Comparison of ENCODE assay signal across 15 mouse cellular contexts in genomic region chr14:56849681-56850080, GRCm38 (mm10). TPM values are rescaled to one million over a fixed set of nuclear protein-coding genes. Genes with fewer than 3 reads are reported as not detected.
DNase-seq lines count a peak whose midpoint lies in the region; ATAC-seq and TF ChIP-seq lines count a peak whose summit lies in the region.
"Had no signal": no experiment of that assay in that cellular context is flagged by ENCODE, and none has a peak within 500 bp of the region (broad histone marks: within the 10 kb centered on the region; RNA-seq: fewer than 3 reads in every experiment).

No protein-coding gene starts in this region.

- intact Hi-C loops in gastrocnemius, postnatal 14 days (cut with DNase I; ENCODE audit: low total_unique reads), result no loop called here
- intact Hi-C loops in gastrocnemius, adult 2 months (cut with DNase I), result no loop called here

- TF ChIP-seq CTCF in gastrocnemius, adult 2 months (IDR thresholded peaks at IDR 0.05), result no peak

- ATAC-seq in hindbrain, embryonic 11.5 days (ENCODE audit: low FRiP score), result no peak
- ATAC-seq: activated CD4-positive, CD25-positive, alpha-beta regulatory T cell, adult 4 months; CD4-positive, CD25-positive, alpha-beta regulatory T cell, adult 4 months had no signal

- no peaks in the 10 kb centered on the region for H3K9me3 ChIP-seq in hindbrain, embryonic 11.5 days (ENCODE audit: control insufficient read depth, low read length)

- H3K4me1 ChIP-seq in hindbrain, embryonic 11.5 days (replicated peaks; ENCODE audit: control insufficient read depth, insufficient read depth, low read length), result no peaks in the 10 kb centered on the region
- H3K4me1 ChIP-seq: embryonic facial prominence, embryonic 15.5 days; heart, embryonic 12.5 days had no signal

- H3K9ac ChIP-seq in hindbrain, embryonic 11.5 days (ENCODE audit: low read depth, low read length), result no peak overlapping the region
- H3K9ac ChIP-seq: embryonic facial prominence, embryonic 15.5 days; forebrain, embryonic 12.5 days; heart, embryonic 12.5 days had no signal

- no peak overlapping the region for H3K27ac ChIP-seq in gastrocnemius, adult 2 months
- H3K27ac ChIP-seq in hindbrain, embryonic 11.5 days (ENCODE audit: low read depth, low read length), result no peak overlapping the region
- H3K27ac ChIP-seq: embryonic facial prominence, embryonic 15.5 days; forebrain, embryonic 12.5 days; midbrain, embryonic 10.5 days had no signal

- H3K36me3 ChIP-seq in myocyte (ENCODE audit: control insufficient read depth, insufficient read depth), result no peaks in the 10 kb centered on the region
- no peaks in the 10 kb centered on the region for H3K36me3 ChIP-seq in hindbrain, embryonic 11.5 days (ENCODE audit: control insufficient read depth, insufficient read depth, low read length)
- H3K36me3 ChIP-seq: embryonic facial prominence, embryonic 15.5 days; forebrain, embryonic 12.5 days; heart, embryonic 12.5 days; midbrain, embryonic 10.5 days had no signal

- H3K27me3 ChIP-seq in myocyte (ENCODE audit: control insufficient read depth, insufficient read depth, insufficient read length), result no peaks in the 10 kb centered on the region
- H3K27me3 ChIP-seq in hindbrain, embryonic 11.5 days (ENCODE audit: control insufficient read depth, insufficient read depth, low read length), result no peaks in the 10 kb centered on the region
- H3K27me3 ChIP-seq: embryonic facial prominence, embryonic 15.5 days; forebrain, embryonic 12.5 days; heart, embryonic 12.5 days had no signal

- no peaks in the 10 kb centered on the region for H3K79me2 ChIP-seq in myocyte (ENCODE audit: control insufficient read depth, insufficient read depth)

- H3K4me3 ChIP-seq in gastrocnemius, adult 2 months, result no peak overlapping the region
- H3K4me3 ChIP-seq in myocyte, result no peak overlapping the region
- no peak overlapping the region for H3K4me3 ChIP-seq in hindbrain, embryonic 11.5 days (ENCODE audit: low read depth, low read length)
- H3K4me3 ChIP-seq: embryonic facial prominence, embryonic 15.5 days; forebrain, embryonic 12.5 days; heart, embryonic 12.5 days; midbrain, embryonic 10.5 days had no signal

- no peak overlapping the region for H3ac ChIP-seq in myocyte (ENCODE audit: control insufficient read depth, insufficient read length)

- TF ChIP-seq POLR2A in myocyte (IDR thresholded peaks at IDR 0.05; ENCODE audit: insufficient read length, low read depth), result no peak

- DNase-seq in gastrocnemius, postnatal 14 days, result peak; percentile 28
- DNase-seq in gastrocnemius, adult 2 months, result no peak
- peak; percentile 9 for DNase-seq in ovary, postnatal 36 days (ENCODE audit: low spot score)
- no peak for DNase-seq in ovary, postnatal 14 days (ENCODE audit: low spot score)
- DNase-seq in kidney, adult 8-10 months, result peak; percentile 83 to 86
- DNase-seq in hindbrain, embryonic 11.5 days (ENCODE audit: low spot score), result no peak
- DNase-seq in urinary bladder, postnatal 36 days (ENCODE audit: low spot score in 2 of 2), result no peak
- DNase-seq: heart, postnatal 4 days had no signal

- 77% methylated on average over 2 of the region's 2 CpGs for WGBS in hindbrain, embryonic 11.5 days

- no peak overlapping the region for H3K4me2 ChIP-seq in myocyte (ENCODE audit: low read depth)
- H3K4me2 ChIP-seq in hindbrain, embryonic 11.5 days (replicated peaks; ENCODE audit: low read depth, low read length), result no peak overlapping the region
- H3K4me2 ChIP-seq: embryonic facial prominence, embryonic 15.5 days; forebrain, embryonic 12.5 days; heart, embryonic 12.5 days had no signal

TF ChIP-seq in myocyte, 11 proteins besides CTCF, POLR2A, EP300 and RAD21:
- TF ChIP-seq USF1 (IDR thresholded peaks at IDR 0.05; ENCODE audit: low read depth) (no peak), REST (IDR thresholded peaks at IDR 0.05; ENCODE audit: insufficient read depth, insufficient read length) (no peak), TCF12 (IDR thresholded peaks at IDR 0.05; ENCODE audit: insufficient read depth, poor library complexity, severe bottlenecking) (no peak), CEBPB (IDR thresholded peaks at IDR 0.05; ENCODE audit: insufficient read depth, poor library complexity, severe bottlenecking) (no peak), MAX (IDR thresholded peaks at IDR 0.05; ENCODE audit: low read depth) (no peak), SRF (IDR thresholded peaks at IDR 0.05; ENCODE audit: control insufficient read depth, insufficient read length, low read depth) (no peak), MYOG (IDR thresholded peaks at IDR 0.05; ENCODE audit: control insufficient read depth in 1 of 3, insufficient read depth in 1 of 3, insufficient read length in 2 of 3, low read depth in 2 of 3) (peak in 2 of 3 experiments; percentile 31 to 66), MYOD1 (IDR thresholded peaks at IDR 0.05; ENCODE audit: control insufficient read depth in 1 of 3, insufficient read length in 2 of 3, low read depth in 2 of 3) (peak in 2 of 3 experiments; percentile 29 to 30), POLR2AphosphoS2 (IDR thresholded peaks at IDR 0.05; ENCODE audit: insufficient read length, low read depth) (no peak), E2F4 (IDR thresholded peaks at IDR 0.05; ENCODE audit: insufficient read depth) (no peak)

RNA-seq across cellular contexts. Expression of gene Zmym2, which starts 36.8 kb away (rescaled TPM):
- 10 to 100 TPM; 26.2 to 29.5 TPM for total RNA-seq in gastrocnemius, postnatal 14 days (2021)
- 10 to 100 TPM; 35.2 to 36.8 TPM for total RNA-seq in gastrocnemius, adult 2 months (2021)
- 14.8 TPM for polyA plus RNA-seq in myocyte (2012; fragmentation: generic; extraction: Trizol)
- polyA plus RNA-seq in hindbrain, embryonic 11.5 days (2014; fragmentation: Nextera tagmentation; extraction: Ambion mirVana), result 60.1 and 74.4 TPM in 2 replicates

RNA-seq across cellular contexts. Expression of gene Zmym5, which starts 38.2 kb away (rescaled TPM):
- total RNA-seq in gastrocnemius, postnatal 14 days (2021), result 10 to 100 TPM; 14.9 to 18.2 TPM
- total RNA-seq in gastrocnemius, adult 2 months (2021), result 10 to 100 TPM; 18.5 to 22.5 TPM
- 3.5 TPM for polyA plus RNA-seq in myocyte (2012; fragmentation: generic; extraction: Trizol)
- polyA plus RNA-seq in hindbrain, embryonic 11.5 days (2014; fragmentation: Nextera tagmentation; extraction: Ambion mirVana), result 23.5 and 29.4 TPM in 2 replicates

Comparison
In these comparisons a context has a peak if more than half of its experiments do, and no peak if none do; other contexts are left out.
1. DNase-seq: peak in gastrocnemius, postnatal 14 days (single experiment), ovary, postnatal 36 days (single experiment) and kidney, adult 8-10 months (2 of 2); none in gastrocnemius, adult 2 months (single experiment), ovary, postnatal 14 days (single experiment), hindbrain, embryonic 11.5 days (single experiment) and urinary bladder, postnatal 36 days (0 of 2).